Mouse (Mus musculus): Measurements from ENCODE around the gene Gm43517. TPM values are rescaled to one million over a fixed set of nuclear protein-coding genes. Genes with fewer than 3 reads are reported as not detected.

Gm43517 gene
- total and polyA plus RNA-seq, 3 experiments = not detected

DNA sequence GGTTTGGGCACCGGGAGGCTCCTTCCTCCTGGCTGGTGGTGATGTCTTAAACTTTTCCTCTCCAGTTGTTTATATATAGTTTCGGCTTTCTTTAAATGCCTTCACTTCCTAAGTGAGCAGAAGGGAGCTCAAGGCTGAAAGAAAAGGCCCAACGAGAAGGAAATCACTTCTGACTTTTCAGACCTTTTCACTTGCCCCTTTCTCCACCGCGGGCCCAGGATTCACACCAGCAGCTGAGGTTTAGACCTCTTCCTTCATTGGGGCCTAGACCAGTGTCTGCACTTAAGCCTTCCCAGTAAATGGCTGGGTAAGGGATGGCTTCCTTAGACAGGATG is 16.8 kb downstream of the Gm43517 start:
- no peak for TF ChIP-seq CTCF (IDR thresholded peaks at IDR 0.05)
- TF ChIP-seq EP300 (IDR thresholded peaks at IDR 0.05; ENCODE audit: insufficient read depth, low read depth, low read length) = no peak
- TF ChIP-seq POLR2A (IDR thresholded peaks at IDR 0.05; ENCODE audit: insufficient read depth, low read depth, low read length) = no peak
- peaks cover 11% of the 10 kb centered on the region for H3K27me3 ChIP-seq (ENCODE audit: control insufficient read depth, insufficient read depth, low read length)
- no peaks in the 10 kb centered on the region for H3K79me2 ChIP-seq (replicated peaks; ENCODE audit: control insufficient read depth, insufficient read depth, low read length)
- no peak overlapping the region for H3K9ac ChIP-seq (ENCODE audit: low read depth, low read length)
- no peak overlapping the region for H3K4me3 ChIP-seq
- WGBS = under 1% methylated on average over 5 of the region's 5 CpGs
- H3K27ac ChIP-seq = no peak overlapping the region
- H3K4me1 ChIP-seq (ENCODE audit: control insufficient read depth, insufficient read depth, low read length) = no peaks in the 10 kb centered on the region
- no peaks in the 10 kb centered on the region for H3K36me3 ChIP-seq (ENCODE audit: control insufficient read depth, insufficient read depth, low read length)
- intact Hi-C loops (cut with DNase I) = no loop called here
- no peak for DNase-seq

- Histone ChIP-seq H3K27me3 (ENCODE audit: control insufficient read depth, insufficient read depth, low read length) (no peaks in the 10 kb centered on the region), H3K4me3 (no peak overlapping the region), H3K79me2 (replicated peaks; ENCODE audit: control insufficient read depth, insufficient read depth, low read length) (no peaks in the 10 kb centered on the region), H3K9ac (ENCODE audit: low read depth, low read length) (no peak overlapping the region), H3K4me1 (ENCODE audit: control insufficient read depth, insufficient read depth, low read length) (no peaks in the 10 kb centered on the region), H3K27ac (no peak overlapping the region), H3K36me3 (ENCODE audit: control insufficient read depth, insufficient read depth, low read length) (no peaks in the 10 kb centered on the region)
- TF ChIP-seq EP300 (IDR thresholded peaks at IDR 0.05; ENCODE audit: insufficient read depth, low read depth, low read length) (no peak), POLR2A (IDR thresholded peaks at IDR 0.05; ENCODE audit: insufficient read depth, low read depth, low read length) (no peak), CTCF (IDR thresholded peaks at IDR 0.05) (no peak)
- no peak for DNase-seq
- 69% methylated on average over 2 of the region's 2 CpGs for WGBS
- intact Hi-C loops (cut with DNase I) = no loop called here
Measured at GRCm38 (mm10) chr12:49409833-49410232, 24.9 kb downstream of the Gm43517 start.

DNA sequence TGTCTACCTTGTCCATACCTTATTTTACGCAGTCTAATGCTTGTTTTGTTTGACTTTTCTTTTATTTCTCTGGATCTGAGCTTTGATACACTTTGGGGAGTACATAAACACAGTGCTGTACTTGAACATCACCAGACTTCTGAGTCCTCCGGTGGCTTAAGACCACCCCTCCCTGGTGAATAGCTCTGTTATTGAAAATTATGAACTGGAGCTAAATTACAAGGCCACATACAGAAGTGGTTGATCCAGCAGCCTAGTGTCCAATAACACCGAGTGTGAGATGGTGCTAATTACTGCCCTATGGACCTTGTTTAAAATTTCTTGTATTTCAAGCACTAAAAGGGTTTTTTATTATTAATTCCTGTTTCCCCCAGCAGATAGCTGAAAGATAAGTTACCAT is 33.0 kb downstream of the Gm43517 start:
- Histone ChIP-seq H3K27ac (no peak overlapping the region), H3K4me1 (ENCODE audit: control insufficient read depth, insufficient read depth, low read length) (no peaks in the 10 kb centered on the region), H3K4me3 (no peak overlapping the region), H3K79me2 (replicated peaks; ENCODE audit: control insufficient read depth, insufficient read depth, low read length) (no peaks in the 10 kb centered on the region), H3K36me3 (ENCODE audit: control insufficient read depth, insufficient read depth, low read length) (no peaks in the 10 kb centered on the region), H3K9ac (ENCODE audit: low read depth, low read length) (no peak overlapping the region), H3K27me3 (ENCODE audit: control insufficient read depth, insufficient read depth, low read length) (no peaks in the 10 kb centered on the region)
- no peak for DNase-seq
- no peak for TF ChIP-seq CTCF (IDR thresholded peaks at IDR 0.05)
- TF ChIP-seq EP300 (IDR thresholded peaks at IDR 0.05; ENCODE audit: insufficient read depth, low read depth, low read length) = no peak
- no peak for TF ChIP-seq POLR2A (IDR thresholded peaks at IDR 0.05; ENCODE audit: insufficient read depth, low read depth, low read length)
- intact Hi-C loops (cut with DNase I) = no loop called here
- 64% methylated on average over 3 of the region's 3 CpGs for WGBS

Other genes with a start within 250 kb of the Gm43517 start
- not detected for gene Foxg1, start 2.5 kb upstream of the Gm43517 start, total RNA-seq (2021)
- 0.14 TPM in 1 of 2 replicates, not detected in the other for gene Foxg1, start 2.5 kb upstream of the Gm43517 start, polyA plus RNA-seq (2012; rRNA removed)